Mouse (Mus musculus): Measurements from ENCODE around the gene Gm49368.

Gm49368 gene

DNA sequence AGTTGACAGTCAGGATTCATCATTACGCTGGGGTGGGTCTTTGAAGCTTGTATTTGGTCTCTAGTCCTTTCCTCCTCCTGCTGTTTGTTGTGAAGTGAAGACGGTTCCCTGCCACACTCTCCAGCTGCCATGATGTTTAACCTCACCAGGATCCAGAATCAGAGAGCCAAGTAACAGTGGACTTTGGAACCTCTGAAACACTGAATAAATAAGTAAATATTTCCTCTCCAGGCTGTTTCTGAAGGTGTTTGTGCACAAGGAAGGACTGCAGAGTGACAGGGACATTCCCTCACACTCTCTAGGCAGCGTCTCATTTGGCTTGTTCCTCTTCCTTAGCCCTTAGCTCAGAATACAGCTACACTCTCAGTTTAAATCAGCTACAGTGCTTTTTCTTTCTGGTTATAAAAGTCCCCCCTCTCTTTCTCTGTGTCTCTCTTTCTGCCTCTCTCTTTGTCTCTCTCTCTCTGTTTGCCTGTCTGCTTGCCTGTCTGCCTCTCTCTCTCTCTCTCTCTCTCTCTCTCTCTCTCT, 5.5 kb upstream of the Gm49368 start:
- DNase-seq (ENCODE audit: low read depth, low spot score) = no peak

- no peak for DNase-seq (ENCODE audit: low read depth, low spot score)
These were observed 4.6 kb upstream of the Gm49368 start for GRCm38 (mm10) chr7:128057860-128058259.

GRCm38 (mm10) chr7:128058576-128058975, 3.9 kb upstream of the Gm49368 start:
- no peak for DNase-seq (ENCODE audit: low read depth, low spot score)

DNA sequence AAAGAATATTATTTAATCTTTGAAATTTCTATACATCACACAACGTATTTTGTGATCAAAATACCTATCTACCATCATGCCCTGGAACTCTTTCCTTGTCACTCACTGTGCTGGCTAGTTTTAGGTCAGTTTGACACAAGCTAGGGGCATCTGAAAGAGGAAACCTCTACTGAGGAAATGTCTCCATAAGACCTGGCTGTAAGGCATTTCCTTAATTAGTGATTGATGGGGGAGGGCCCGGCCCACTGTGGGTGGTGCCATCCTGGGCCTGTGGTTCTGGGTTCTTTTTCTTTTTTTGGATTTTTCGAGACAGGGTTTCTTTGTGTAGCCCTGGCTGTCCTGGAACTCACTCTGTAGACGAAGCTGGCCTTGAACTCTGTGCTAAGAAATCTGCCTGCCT, 3.4 kb upstream of the Gm49368 start:
- no peak for DNase-seq (ENCODE audit: low read depth, low spot score)

DNA sequence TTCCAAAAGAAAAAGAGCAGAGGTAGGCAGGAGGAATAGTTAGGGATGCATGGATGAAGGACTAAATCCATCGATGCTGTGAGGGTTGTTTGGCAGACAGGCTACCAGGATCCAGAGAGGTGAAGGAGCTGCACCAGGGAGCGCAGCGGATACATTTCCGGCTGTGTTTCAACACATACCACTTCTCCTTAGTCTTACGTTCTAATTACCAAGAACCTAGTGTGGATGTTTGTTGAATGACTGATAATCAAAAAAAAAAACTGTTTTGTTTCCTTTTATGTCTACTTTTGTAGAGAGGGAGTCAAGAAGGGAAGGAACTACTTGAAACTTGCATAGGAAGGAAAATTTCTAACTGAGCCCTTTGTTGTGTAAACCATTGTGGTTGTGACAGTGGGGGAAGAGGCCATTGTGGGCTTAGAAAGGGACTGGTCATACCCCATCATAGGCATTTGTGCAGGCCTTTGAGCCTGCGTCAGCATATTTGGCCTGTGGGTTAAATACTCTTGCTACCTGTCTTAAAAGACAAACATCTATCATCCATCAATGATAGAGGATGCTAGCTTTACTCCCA, 813 bp downstream of the Gm49368 start:
- no peak for DNase-seq (ENCODE audit: low read depth, low spot score)

DNA sequence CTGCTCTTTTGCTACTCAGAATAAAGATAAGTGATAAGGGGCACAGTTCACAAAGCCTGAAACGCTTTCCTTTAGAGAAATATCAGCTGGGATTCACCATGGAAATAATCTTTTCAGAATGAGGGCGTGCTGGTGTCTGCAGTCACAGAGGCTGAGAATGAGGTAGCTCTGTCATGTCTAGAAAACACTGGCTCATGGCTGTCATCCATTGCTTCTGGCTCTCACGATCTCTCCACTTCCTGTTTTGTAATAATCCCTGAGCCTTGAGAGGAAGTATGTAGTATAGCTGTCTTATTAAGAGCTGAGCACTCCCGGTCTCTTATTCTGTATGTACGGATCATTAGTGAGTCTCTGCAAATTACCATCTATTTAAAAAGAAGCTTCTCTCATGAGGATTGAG, 3.1 kb downstream of the Gm49368 start:
- no peak for DNase-seq (ENCODE audit: low read depth, low spot score)

- DNase-seq (ENCODE audit: low read depth, low spot score) = no peak
These were observed 5.4 kb downstream of the Gm49368 start for GRCm38 (mm10) chr7:128067847-128068246.

DNA sequence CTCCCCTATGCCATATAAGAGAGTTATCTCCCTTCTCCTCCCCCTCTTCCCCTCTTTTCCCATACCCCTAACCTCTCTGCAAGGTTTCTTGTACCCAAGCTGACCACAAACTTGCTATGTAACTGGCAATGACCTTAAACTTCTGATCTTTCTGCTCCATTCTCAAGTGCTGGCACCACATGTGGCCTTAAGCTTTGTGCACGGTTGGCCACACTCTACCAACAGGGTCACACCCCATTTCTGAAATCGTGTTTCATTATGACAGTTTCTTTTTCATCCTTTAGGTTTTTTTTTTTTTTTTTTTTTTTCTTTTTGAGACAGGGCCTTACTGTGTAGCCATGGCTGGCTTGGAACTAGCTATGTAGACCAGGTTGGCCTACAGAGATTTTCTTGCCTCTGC, 7.4 kb downstream of the Gm49368 start:
- DNase-seq (ENCODE audit: low read depth, low spot score) = no peak

DNA sequence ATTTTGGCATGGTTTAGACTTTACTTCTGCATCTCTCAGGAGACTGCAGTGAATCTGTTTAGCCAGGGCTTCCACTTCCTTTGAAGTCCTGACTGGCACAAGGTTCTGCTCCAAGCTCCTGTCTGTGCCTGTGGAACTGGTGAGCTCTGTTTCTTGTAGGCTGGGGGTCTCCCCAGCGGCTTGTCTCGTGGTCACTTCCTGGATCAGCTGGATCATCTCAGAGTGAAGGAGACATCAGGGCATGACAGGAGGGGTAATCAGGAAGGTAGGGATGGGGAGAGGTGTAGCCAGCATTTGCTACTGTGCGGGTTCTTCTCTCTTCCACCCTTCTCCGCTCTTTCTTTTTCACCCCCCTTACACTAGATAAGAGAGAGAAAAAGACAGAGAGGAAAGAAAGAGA, 9.3 kb downstream of the Gm49368 start:
- no peak for DNase-seq (ENCODE audit: low read depth, low spot score)

DNA sequence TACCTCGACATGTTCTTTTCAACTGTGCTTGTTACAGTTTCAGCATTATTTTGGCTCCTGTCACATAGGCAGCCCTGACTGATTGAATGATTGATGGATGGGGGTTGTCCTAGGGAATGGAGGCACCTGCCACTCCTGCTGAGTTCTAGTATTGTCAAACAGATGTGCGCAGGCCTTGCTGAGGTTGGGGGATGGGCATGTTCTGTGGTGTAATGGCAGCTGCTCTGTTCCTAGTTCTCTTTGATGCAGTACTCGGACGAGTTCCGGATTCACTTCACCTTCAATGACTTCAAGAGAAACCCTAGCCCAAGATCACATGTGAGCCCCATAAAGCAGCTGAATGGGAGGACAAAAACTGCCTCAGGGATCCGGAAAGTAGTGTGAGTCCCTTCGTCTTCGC, 17.5 kb downstream of the Gm49368 start:
- no peak for DNase-seq (ENCODE audit: low read depth, low spot score)

DNA sequence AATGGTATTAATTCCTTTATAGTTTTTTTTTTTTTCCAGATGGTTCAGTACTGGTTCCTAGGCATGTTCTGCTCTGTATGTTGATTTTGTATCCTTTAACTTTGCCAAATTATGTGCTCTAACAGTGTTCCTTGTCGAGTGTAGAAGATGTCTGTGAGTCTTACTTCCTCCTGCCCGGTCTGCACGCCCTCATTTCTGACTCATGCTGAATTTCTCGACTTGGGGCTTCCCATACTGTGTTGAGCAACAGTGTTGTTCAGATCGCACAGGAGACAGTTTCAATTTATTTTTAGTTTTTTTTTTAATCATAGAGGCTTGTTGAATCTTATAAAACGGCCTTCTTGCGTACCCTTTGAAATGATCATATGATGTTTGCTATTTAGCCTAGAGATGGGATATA, 26.7 kb downstream of the Gm49368 start:
- no peak for DNase-seq (ENCODE audit: low read depth, low spot score)

GRCm38 (mm10) chr7:128098135-128098534, 35.7 kb downstream of the Gm49368 start:
- DNase-seq (ENCODE audit: low read depth, low spot score) = no peak

DNA sequence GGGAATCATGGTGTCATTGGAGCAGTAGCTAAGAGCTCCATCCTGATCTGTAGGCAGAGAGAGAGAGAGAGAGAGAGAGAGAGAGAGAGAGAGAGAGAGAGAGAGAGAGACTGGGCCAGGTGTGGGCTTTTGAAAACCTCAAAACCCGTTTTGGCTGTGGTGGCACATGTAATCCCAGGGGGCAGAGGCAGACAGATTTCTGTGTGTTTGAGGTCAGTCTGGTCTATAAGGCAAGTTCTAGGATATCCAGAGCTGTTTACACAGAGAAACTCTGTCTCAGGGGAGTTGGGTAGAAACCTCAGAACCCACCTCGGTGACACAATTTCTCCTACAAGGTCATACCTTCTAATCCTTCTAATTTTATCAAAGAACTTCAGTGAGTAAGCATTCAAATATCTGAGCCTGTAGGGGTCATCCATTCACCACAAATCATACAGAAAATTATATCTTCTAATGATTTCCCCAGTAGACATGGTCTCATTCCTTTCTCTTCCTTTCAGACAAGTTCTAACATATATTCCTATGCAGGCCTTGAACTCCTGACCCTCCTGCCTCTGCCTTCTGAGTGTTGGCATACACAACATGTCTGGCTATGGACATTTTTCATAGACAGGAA, 38.4 kb downstream of the Gm49368 start:
- no peak for DNase-seq (ENCODE audit: low read depth, low spot score)

DNA sequence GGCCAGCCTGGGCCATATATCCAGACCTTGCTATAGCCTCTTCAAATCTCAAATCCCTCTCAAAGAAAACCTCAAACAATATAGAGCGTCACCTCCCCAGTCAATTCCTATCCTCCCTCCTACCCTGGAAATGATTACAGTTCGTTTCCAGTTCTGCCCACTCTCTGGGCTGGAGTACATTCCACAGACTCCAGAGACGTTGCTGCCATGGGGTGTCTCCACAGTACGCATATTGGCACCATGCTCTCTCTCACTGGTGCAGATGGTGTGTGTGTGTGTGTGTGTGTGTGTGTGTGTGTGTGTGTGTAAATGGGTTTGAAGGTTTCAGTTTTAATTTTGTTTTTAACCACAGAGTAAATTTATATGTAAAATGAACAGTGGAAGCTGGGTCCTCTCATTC, 42.8 kb downstream of the Gm49368 start:
- DNase-seq (ENCODE audit: low read depth, low spot score) = no peak

GRCm38 (mm10) chr7:128107462-128107861, 45.0 kb downstream of the Gm49368 start:
- DNase-seq (ENCODE audit: low read depth, low spot score) = no peak

DNA sequence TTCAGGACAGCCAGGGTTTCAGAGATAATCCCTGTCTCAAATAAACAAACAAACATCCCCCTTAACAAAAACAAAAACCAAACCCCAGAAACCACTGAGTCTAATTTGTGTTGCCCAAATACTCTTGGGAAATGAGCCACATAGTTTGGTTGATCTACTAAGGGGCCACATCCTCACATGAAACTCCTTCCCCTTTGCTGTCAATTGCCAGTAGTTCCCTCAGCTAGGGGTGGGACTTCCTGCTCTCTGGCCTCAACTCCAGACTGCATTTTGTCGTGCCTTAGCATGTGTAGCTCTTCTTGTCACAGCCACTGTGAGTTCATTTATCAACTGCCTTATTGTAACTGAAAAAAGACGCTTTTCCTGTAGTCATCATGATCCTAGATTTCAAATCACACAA, 47.8 kb downstream of the Gm49368 start:
- no peak for DNase-seq (ENCODE audit: low read depth, low spot score)

GRCm38 (mm10) chr7:128112131-128112530, 49.6 kb downstream of the Gm49368 start:
- no peak for DNase-seq (ENCODE audit: low read depth, low spot score)

DNA sequence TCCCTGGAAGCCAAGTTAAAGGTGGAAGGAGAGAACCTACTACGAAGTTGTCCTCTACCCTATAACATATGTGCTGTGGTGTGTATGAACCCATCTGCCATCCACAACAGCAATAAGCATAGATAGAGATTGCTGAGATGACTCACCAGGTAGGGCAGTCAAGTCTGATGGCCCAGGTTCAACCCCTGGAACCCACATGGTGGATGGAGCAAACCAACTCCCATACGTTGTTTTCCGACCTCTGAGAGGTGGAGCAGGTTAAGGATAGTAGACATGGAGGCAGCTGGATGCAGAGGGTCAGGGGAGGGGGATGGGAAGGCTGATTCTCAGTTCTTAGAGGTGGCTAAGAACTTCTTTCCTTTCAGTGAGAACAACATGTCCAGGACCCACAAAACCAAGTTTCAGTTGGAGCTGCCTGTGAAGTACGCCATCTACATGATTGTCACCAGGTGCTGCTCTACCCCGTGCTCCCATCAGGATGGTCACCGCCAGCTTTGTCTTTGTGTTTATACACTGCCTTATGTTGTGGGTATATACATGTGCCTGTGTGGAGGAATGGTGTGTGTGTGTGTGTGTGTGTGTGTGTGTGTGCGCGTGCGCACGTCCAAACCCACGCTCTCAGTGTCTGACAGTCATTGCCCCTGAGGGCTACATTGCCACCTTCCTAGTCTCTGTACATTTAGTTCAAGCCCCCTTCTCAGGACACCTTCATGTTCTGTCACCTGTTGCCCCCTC, 52.1 kb downstream of the Gm49368 start:
- DNase-seq (ENCODE audit: low read depth, low spot score) = no peak

- DNase-seq (ENCODE audit: low read depth, low spot score) = no peak
These were observed 52.9 kb downstream of the Gm49368 start for GRCm38 (mm10) chr7:128115211-128115958.

- DNase-seq (ENCODE audit: low read depth, low spot score) = no peak
These were observed 53.9 kb downstream of the Gm49368 start for GRCm38 (mm10) chr7:128116396-128116795.

- DNase-seq (ENCODE audit: low read depth, low spot score) = no peak
These were observed 57.4 kb downstream of the Gm49368 start for GRCm38 (mm10) chr7:128119726-128120490.
